Mouse (Mus musculus): ENCODE data around the gene Ppara. TPM values are rescaled to one million over a fixed set of nuclear protein-coding genes. Genes with fewer than 3 reads are reported as not detected.

Gene Ppara
- polyA plus RNA-seq, 1 experiment from 2014 or later = 5.0 TPM

- Histone ChIP-seq H3K4me1 (peaks cover 16% of the 10 kb centered on the region), H3K27me3 (no peaks in the 10 kb centered on the region), H3K27ac (no peak overlapping the region), H3K9ac (no peak overlapping the region), H3K36me3 (no peaks in the 10 kb centered on the region), H3K4me3 (replicated peaks) (no peak overlapping the region), H3K9me3 (replicated peaks) (peaks cover 3% of the 10 kb centered on the region), H3K4me2 (no peak overlapping the region)
- 68% methylated on average over 10 of the region's 10 CpGs for WGBS
- ATAC-seq (replicated peaks; ENCODE audit: low FRiP score) = no peak
Measured at GRCm38 (mm10) chr15:85813428-85813827, 78.6 kb downstream of the Ppara start.

GRCm38 (mm10) chr15:85821203-85822010 is 86.6 kb downstream of the Ppara start, which contains the start of gene Pkdrej:
Gene Pkdrej (minus strand): TSS chr15:85821734.
- H3K4me2 ChIP-seq = peak within 1 kb of the TSS; percentile 99
- H3K27ac ChIP-seq = no peak within 1 kb of the TSS
- peak within 1 kb of the TSS; percentile 54 for H3K4me3 ChIP-seq (replicated peaks)
- peaks cover 15% of the 10 kb centered on the region for H3K4me1 ChIP-seq
- 1% methylated on average over 57 of the region's 65 CpGs for WGBS
- H3K9ac ChIP-seq = peak within 1 kb of the TSS; percentile 63
- H3K9me3 ChIP-seq (replicated peaks) = peaks cover 9% of the 10 kb centered on the region
- peaks cover 22% of the 10 kb centered on the region for H3K27me3 ChIP-seq
- no peaks in the 10 kb centered on the region for H3K36me3 ChIP-seq
- ATAC-seq (replicated peaks; ENCODE audit: low FRiP score) = peak; percentile 85

GRCm38 (mm10) chr15:85822011-85822359 is 87.2 kb downstream of the Ppara start:
- 15% methylated on average over 4 of the region's 4 CpGs for WGBS
- peak; percentile 77 for ATAC-seq (replicated peaks; ENCODE audit: low FRiP score)
- Histone ChIP-seq H3K27me3 (peaks cover 22% of the 10 kb centered on the region), H3K9ac (peak overlapping the region; percentile 63; the same call in 1 of the 2 replicates), H3K4me2 (peak overlapping the region; percentile 99), H3K27ac (no peak overlapping the region), H3K9me3 (replicated peaks) (peaks cover 9% of the 10 kb centered on the region), H3K4me3 (replicated peaks) (peak overlapping the region; percentile 54), H3K4me1 (peaks cover 15% of the 10 kb centered on the region), H3K36me3 (no peaks in the 10 kb centered on the region)

GRCm38 (mm10) chr15:85826676-85827075 is 91.9 kb downstream of the Ppara start:
- Histone ChIP-seq H3K4me1 (peaks cover 10% of the 10 kb centered on the region), H3K4me3 (replicated peaks) (no peak overlapping the region), H3K27ac (no peak overlapping the region), H3K4me2 (no peak overlapping the region), H3K9ac (no peak overlapping the region), H3K27me3 (peaks cover 2% of the 10 kb centered on the region; the same call in 1 of the 2 replicates), H3K36me3 (no peaks in the 10 kb centered on the region), H3K9me3 (replicated peaks) (no peaks in the 10 kb centered on the region)
- WGBS = 45% methylated on average over 5 of the region's 5 CpGs
- no peak for ATAC-seq (replicated peaks; ENCODE audit: low FRiP score)

GRCm38 (mm10) chr15:85828071-85828470 is 93.3 kb downstream of the Ppara start:
- peaks cover 14% of the 10 kb centered on the region for H3K4me1 ChIP-seq
- H3K9me3 ChIP-seq (replicated peaks) = no peaks in the 10 kb centered on the region
- H3K27me3 ChIP-seq = no peaks in the 10 kb centered on the region
- H3K9ac ChIP-seq = no peak overlapping the region
- WGBS = 86% methylated on average over 4 of the region's 4 CpGs
- H3K4me2 ChIP-seq = no peak overlapping the region
- H3K4me3 ChIP-seq (replicated peaks) = no peak overlapping the region
- ATAC-seq (replicated peaks; ENCODE audit: low FRiP score) = no peak
- no peaks in the 10 kb centered on the region for H3K36me3 ChIP-seq
- H3K27ac ChIP-seq = no peak overlapping the region

GRCm38 (mm10) chr15:85829470-85829869 is 94.7 kb downstream of the Ppara start:
- H3K9me3 ChIP-seq (replicated peaks) = no peaks in the 10 kb centered on the region
- H3K36me3 ChIP-seq = no peaks in the 10 kb centered on the region
- H3K27me3 ChIP-seq = no peaks in the 10 kb centered on the region
- H3K4me3 ChIP-seq (replicated peaks) = no peak overlapping the region
- H3K4me1 ChIP-seq = peaks cover 14% of the 10 kb centered on the region
- H3K4me2 ChIP-seq = no peak overlapping the region
- 70% methylated on average over 5 of the region's 5 CpGs for WGBS
- no peak overlapping the region for H3K9ac ChIP-seq
- no peak overlapping the region for H3K27ac ChIP-seq
- no peak for ATAC-seq (replicated peaks; ENCODE audit: low FRiP score)

GRCm38 (mm10) chr15:85831954-85832590 is 97.3 kb downstream of the Ppara start, which contains the start of gene Ttc38:
Gene Ttc38 (plus strand): TSS chr15:85832306.
- 0 out of 2 replicates have a peak, but pooled peaks cover 5% of the 10 kb centered on the region for H3K36me3 ChIP-seq
- under 1% methylated on average over 27 of the region's 27 CpGs for WGBS
- no peaks in the 10 kb centered on the region for H3K9me3 ChIP-seq (replicated peaks)
- peaks cover 14% of the 10 kb centered on the region for H3K4me1 ChIP-seq
- peak within 1 kb of the TSS; percentile 83 for H3K4me2 ChIP-seq
- peak within 1 kb of the TSS; percentile 60; the same call in 1 of the 2 replicates for H3K27ac ChIP-seq
- H3K9ac ChIP-seq = peak within 1 kb of the TSS; percentile 57
- peak; percentile 90 for ATAC-seq (replicated peaks; ENCODE audit: low FRiP score)
- H3K4me3 ChIP-seq (replicated peaks) = peak within 1 kb of the TSS; percentile 70
- no peaks in the 10 kb centered on the region for H3K27me3 ChIP-seq

- 0 out of 2 replicates have a peak, but pooled peaks cover 5% of the 10 kb centered on the region for H3K36me3 ChIP-seq
- no peaks in the 10 kb centered on the region for H3K27me3 ChIP-seq
- 43% methylated on average over 8 of the region's 8 CpGs for WGBS
- no peaks in the 10 kb centered on the region for H3K9me3 ChIP-seq (replicated peaks)
- H3K4me2 ChIP-seq = peak overlapping the region; percentile 83
- peak overlapping the region; percentile 70 for H3K4me3 ChIP-seq (replicated peaks)
- H3K27ac ChIP-seq = peak overlapping the region; percentile 60; the same call in 1 of the 2 replicates
- no peak for ATAC-seq (replicated peaks; ENCODE audit: low FRiP score)
- peaks cover 14% of the 10 kb centered on the region for H3K4me1 ChIP-seq
- H3K9ac ChIP-seq = peak overlapping the region; percentile 57
Measured at GRCm38 (mm10) chr15:85832599-85832998, 97.8 kb downstream of the Ppara start.

- Histone ChIP-seq H3K27ac (no peak overlapping the region), H3K9me3 (replicated peaks) (no peaks in the 10 kb centered on the region), H3K27me3 (no peaks in the 10 kb centered on the region), H3K36me3 (0 out of 2 replicates have a peak, but pooled peaks cover 5% of the 10 kb centered on the region), H3K4me3 (replicated peaks) (no peak overlapping the region), H3K9ac (no peak overlapping the region), H3K4me2 (no peak overlapping the region), H3K4me1 (peaks cover 14% of the 10 kb centered on the region)
- WGBS = 65% methylated on average over 3 of the region's 3 CpGs
- no peak for ATAC-seq (replicated peaks; ENCODE audit: low FRiP score)
Measured at GRCm38 (mm10) chr15:85835335-85835734, 100.6 kb downstream of the Ppara start.

- Histone ChIP-seq H3K4me1 (peaks cover 8% of the 10 kb centered on the region), H3K27ac (no peak overlapping the region), H3K36me3 (0 out of 2 replicates have a peak, but pooled peaks cover 5% of the 10 kb centered on the region), H3K4me2 (no peak overlapping the region), H3K9me3 (replicated peaks) (no peaks in the 10 kb centered on the region), H3K9ac (no peak overlapping the region), H3K27me3 (no peaks in the 10 kb centered on the region), H3K4me3 (replicated peaks) (no peak overlapping the region)
- no peak for ATAC-seq (replicated peaks; ENCODE audit: low FRiP score)
- whole genome bisulfite sequencing = 88% methylated on average over 5 of the region's 5 CpGs
Measured at GRCm38 (mm10) chr15:85836887-85837286, 102.1 kb downstream of the Ppara start.

- no peak for ATAC-seq (replicated peaks; ENCODE audit: low FRiP score)
- H3K4me2 ChIP-seq = no peak overlapping the region
- H3K27ac ChIP-seq = no peak overlapping the region
Measured at GRCm38 (mm10) chr15:85840983-85841382, 106.2 kb downstream of the Ppara start.

GRCm38 (mm10) chr15:85841796-85842360 is 107.1 kb downstream of the Ppara start:
- Histone ChIP-seq H3K9me3 (replicated peaks) (no peaks in the 10 kb centered on the region), H3K9ac (no peak overlapping the region), H3K36me3 (no peaks in the 10 kb centered on the region), H3K4me1 (no peaks in the 10 kb centered on the region), H3K27ac (no peak overlapping the region), H3K4me3 (replicated peaks) (no peak overlapping the region), H3K4me2 (no peak overlapping the region), H3K27me3 (no peaks in the 10 kb centered on the region)
- no peak for ATAC-seq (replicated peaks; ENCODE audit: low FRiP score)
- WGBS = 76% methylated on average over 5 of the region's 5 CpGs

More at GRCm38 (mm10) chr15:85840983-85841382, 106.2 kb downstream of the Ppara start:
- H3K27me3 ChIP-seq = no peaks in the 10 kb centered on the region
- H3K4me1 ChIP-seq = no peaks in the 10 kb centered on the region
- WGBS = 31% methylated on average over 6 of the region's 6 CpGs
- H3K9ac ChIP-seq = no peak overlapping the region
- H3K9me3 ChIP-seq (replicated peaks) = no peaks in the 10 kb centered on the region
- 0 out of 2 replicates have a peak, but pooled peaks cover 5% of the 10 kb centered on the region for H3K36me3 ChIP-seq
- no peak overlapping the region for H3K4me3 ChIP-seq (replicated peaks)
